Mouse (Mus musculus) A20 (cell line): ENCODE data around the gene Tbc1d19.

Experiments used
- DNase-seq: peaks from one replicate; pipeline ENCODE4 v3.0.0-alpha.2; 2011; ENCODE audit warnings: low read depth, low spot score

Tbc1d19 gene

GRCm38 (mm10) chr5:53902757-53903156 lies 93.4 kb downstream of the Tbc1d19 start:
- DNase-seq = no peak

- no peak for DNase-seq
These were observed 99.8 kb downstream of the Tbc1d19 start for GRCm38 (mm10) chr5:53909201-53909600.

GRCm38 (mm10) chr5:53920416-53920815 lies 111.0 kb downstream of the Tbc1d19 start:
- no peak for DNase-seq

GRCm38 (mm10) chr5:53922149-53922904 lies 112.9 kb downstream of the Tbc1d19 start:
- no peak for DNase-seq

- DNase-seq = peak; percentile 18
These were observed 114.6 kb downstream of the Tbc1d19 start for GRCm38 (mm10) chr5:53924005-53924404.

GRCm38 (mm10) chr5:53926301-53926855 lies 117.0 kb downstream of the Tbc1d19 start:
- no peak for DNase-seq

- DNase-seq = no peak
These were observed 118.5 kb downstream of the Tbc1d19 start for GRCm38 (mm10) chr5:53927886-53928285.

GRCm38 (mm10) chr5:53928537-53928936 lies 119.1 kb downstream of the Tbc1d19 start:
- no peak for DNase-seq

- no peak for DNase-seq
These were observed 119.8 kb downstream of the Tbc1d19 start for GRCm38 (mm10) chr5:53929205-53929614.

- peak; percentile 4 for DNase-seq
These were observed 120.4 kb downstream of the Tbc1d19 start for GRCm38 (mm10) chr5:53929814-53930213.

GRCm38 (mm10) chr5:53931011-53931410 lies 121.6 kb downstream of the Tbc1d19 start:
- no peak for DNase-seq

- no peak for DNase-seq
These were observed 124.2 kb downstream of the Tbc1d19 start for GRCm38 (mm10) chr5:53933628-53934027.

- no peak for DNase-seq
These were observed 124.6 kb downstream of the Tbc1d19 start for GRCm38 (mm10) chr5:53934040-53934439.

GRCm38 (mm10) chr5:53934826-53935225 lies 125.4 kb downstream of the Tbc1d19 start:
- DNase-seq = no peak

- no peak for DNase-seq
These were observed 127.8 kb downstream of the Tbc1d19 start for GRCm38 (mm10) chr5:53937187-53937586.

GRCm38 (mm10) chr5:53939026-53939425 lies 129.6 kb downstream of the Tbc1d19 start:
- DNase-seq = no peak

- no peak for DNase-seq
These were observed 132.1 kb downstream of the Tbc1d19 start for GRCm38 (mm10) chr5:53941322-53942024.

- DNase-seq = no peak
These were observed 132.9 kb downstream of the Tbc1d19 start for GRCm38 (mm10) chr5:53942332-53942731.

- DNase-seq = no peak
These were observed 134.0 kb downstream of the Tbc1d19 start for GRCm38 (mm10) chr5:53943321-53943857.

- no peak for DNase-seq
These were observed 137.3 kb downstream of the Tbc1d19 start for GRCm38 (mm10) chr5:53946747-53947146.

- DNase-seq = no peak
These were observed 138.3 kb downstream of the Tbc1d19 start for GRCm38 (mm10) chr5:53947549-53948183.
